Mouse (Mus musculus) liver, adult 2 months (tissue): ENCODE results near the gene Trp53.

Source experiments
- CTCF ChIP-seq: fragments of 200-500 bp; IDR thresholded peaks from 2 replicates; pipeline ENCODE4 v1.5.1; 2011; ENCODE audit warnings: low read depth, low read length, control low read depth
- POLR2A ChIP-seq: fragments of 200-500 bp; IDR thresholded peaks from 2 replicates; pipeline ENCODE4 v1.6.1; 2011; ENCODE audit warnings: low read length, control low read depth; ENCODE audit not compliant: insufficient read depth; ENCODE audit errors: extremely low read depth

GRCm38 (mm10) chr11:69604795-69605664, 24.9 kb downstream of the Trp53 start:
- TF ChIP-seq CTCF (no peak), POLR2A (no peak)
